Mouse (Mus musculus) lung, postnatal 0 days (tissue): ENCODE results near the gene Ugt1a6b.

Experiments used
- CTCF ChIP-seq: IDR thresholded peaks from 2 replicates; pipeline ENCODE4 v1.5.1; 2016; ENCODE audit warnings: antibody characterized with exemption, mild to moderate bottlenecking
- EP300 ChIP-seq: IDR thresholded peaks from 2 replicates; pipeline ENCODE4 v1.6.1; 2016; ENCODE audit warnings: antibody characterized with exemption, mild to moderate bottlenecking, control low read depth

GRCm38 (mm10) chr1:88055088-88055487 lies 48.0 kb upstream of the Ugt1a6b start, which contains the start of gene Ugt1a10:
- TF ChIP-seq CTCF (no peak), EP300 (no peak)
